8 mouse cellular contexts compared by ENCODE assay signal in genomic region chr2:155518531-155519270, GRCm38 (mm10). TPM values are rescaled to one million over a fixed set of nuclear protein-coding genes. Genes with fewer than 3 reads are reported as not detected.
DNase-seq lines count a peak whose midpoint lies in the region; ATAC-seq and TF ChIP-seq lines count a peak whose summit lies in the region.

No protein-coding gene starts in this region.

- H3K9ac ChIP-seq in forebrain, embryonic 11.5 days (ENCODE audit: low read length): peak overlapping the region; percentile 68
- peak overlapping the region; percentile 86 for H3K9ac ChIP-seq in liver, embryonic 13.5 days

- H3K4me3 ChIP-seq in gastrocnemius, adult 2 months: peak overlapping the region; percentile 86
- H3K4me3 ChIP-seq in E14TG2a.4 (replicated peaks; ENCODE audit: low read length): peak overlapping the region; percentile 95
- H3K4me3 ChIP-seq in forebrain, embryonic 11.5 days (ENCODE audit: low read depth, low read length): peak overlapping the region; percentile 56
- peak overlapping the region; percentile 79 for H3K4me3 ChIP-seq in liver, embryonic 13.5 days (replicated peaks)

- peaks cover 28% of the 10 kb centered on the region for H3K27me3 ChIP-seq in E14TG2a.4 (ENCODE audit: insufficient read depth, low read length)
- H3K27me3 ChIP-seq in forebrain, embryonic 11.5 days (ENCODE audit: control insufficient read depth, insufficient read depth, low read length): no peaks in the 10 kb centered on the region; the same call in 1 of the 2 replicates
- peaks cover 18% of the 10 kb centered on the region for H3K27me3 ChIP-seq in liver, embryonic 13.5 days

- no peaks in the 10 kb centered on the region for H3K36me3 ChIP-seq in E14TG2a.4 (ENCODE audit: insufficient read depth, low read length)
- H3K36me3 ChIP-seq in forebrain, embryonic 11.5 days (ENCODE audit: control insufficient read depth, insufficient read depth, low read length): no peaks in the 10 kb centered on the region
- no peaks in the 10 kb centered on the region for H3K36me3 ChIP-seq in liver, embryonic 13.5 days

- intact Hi-C loops in gastrocnemius, adult 2 months (cut with DNase I): loop anchor here (2.0 kb wide), 1 partner anchor 16 kb away; no protein-coding TSS in a partner anchor

- peak overlapping the region; percentile 79 for H3K4me2 ChIP-seq in forebrain, embryonic 11.5 days (ENCODE audit: low read depth, low read length, severe bottlenecking)
- peak overlapping the region; percentile 89 for H3K4me2 ChIP-seq in liver, embryonic 13.5 days

- no peaks in the 10 kb centered on the region for H3K9me3 ChIP-seq in E14TG2a.4 (ENCODE audit: low read length)
- H3K9me3 ChIP-seq in forebrain, embryonic 11.5 days (ENCODE audit: control insufficient read depth, low read length): no peaks in the 10 kb centered on the region
- no peaks in the 10 kb centered on the region for H3K9me3 ChIP-seq in liver, embryonic 13.5 days (replicated peaks)

- H3K4me1 ChIP-seq in E14TG2a.4 (replicated peaks; ENCODE audit: low read depth, low read length): peaks cover 27% of the 10 kb centered on the region
- H3K4me1 ChIP-seq in forebrain, embryonic 11.5 days (replicated peaks; ENCODE audit: control insufficient read depth, insufficient read depth, low read length): peaks cover 2% of the 10 kb centered on the region; the same call in 1 of the 2 replicates
- peaks cover 38% of the 10 kb centered on the region for H3K4me1 ChIP-seq in liver, embryonic 13.5 days (replicated peaks)

- H3K27ac ChIP-seq in gastrocnemius, adult 2 months: peak overlapping the region; percentile 97
- no peak overlapping the region for H3K27ac ChIP-seq in forebrain, embryonic 11.5 days (ENCODE audit: low read depth, low read length)
- H3K27ac ChIP-seq in liver, embryonic 13.5 days: peak overlapping the region; percentile 74

- no peak for TF ChIP-seq CTCF in gastrocnemius, adult 2 months (IDR thresholded peaks at IDR 0.05)
- TF ChIP-seq CTCF in E14TG2a.4 (conservative IDR thresholded peaks at IDR 0.05; ENCODE audit: low read length): no peak

- DNase-seq in gastrocnemius, adult 2 months: no peak
- DNase-seq in gastrocnemius, postnatal 25 days: no peak
- DNase-seq in forebrain, embryonic 11.5 days (ENCODE audit: low spot score): no peak
- no peak for DNase-seq in liver, embryonic 13.5 days
- DNase-seq in right cerebral cortex, postnatal 10 days (ENCODE audit: low spot score in 2 of 2): no peak
- no peak for DNase-seq in adrenal gland, adult 2 months
- DNase-seq in yolk sac, embryonic 10.5 days (ENCODE audit: low spot score): no peak

- 26% methylated on average over 18 of the region's 18 CpGs for WGBS in forebrain, embryonic 11.5 days
- WGBS in liver, embryonic 13.5 days (ENCODE audit: insufficient replicate concordance): 21% methylated on average over 18 of the region's 18 CpGs

- ATAC-seq in forebrain, embryonic 11.5 days (replicated peaks; ENCODE audit: low FRiP score): no peak
- no peak for ATAC-seq in liver, embryonic 13.5 days (ENCODE audit: low read depth)

RNA-seq across cellular contexts. Expression of gene Ggt7, which starts 0.7 kb away (rescaled TPM):
- total RNA-seq in gastrocnemius, adult 2 months (2021): under 1 TPM; 0.53 to 0.71 TPM
- under 1 TPM; 0.41 to 0.80 TPM for total RNA-seq in gastrocnemius, postnatal 25 days (2021)
- 10.6 and 11.3 TPM in 2 replicates for polyA plus RNA-seq in forebrain, embryonic 11.5 days (2014; fragmentation: Nextera tagmentation; extraction: Ambion mirVana)
- 0.28 and 0.31 TPM in 2 replicates for polyA plus RNA-seq in liver, embryonic 13.5 days (2015; fragmentation: Nextera tagmentation; extraction: Ambion mirVana)
- 1 to 10 TPM; 3.4 to 5.8 TPM for total RNA-seq in adrenal gland, adult 2 months (2021)
- 22.5 and 23.3 TPM in 2 replicates for polyA plus RNA-seq in adrenal gland, adult 2 months (2012; rRNA removed)

RNA-seq across cellular contexts. Expression of gene Acss2, which starts 1.0 kb away (rescaled TPM):
- total RNA-seq in gastrocnemius, adult 2 months (2021): 10 to 100 TPM; 29.7 to 53.7 TPM
- 10 to 100 TPM; 27.0 to 31.2 TPM for total RNA-seq in gastrocnemius, postnatal 25 days (2021)
- polyA plus RNA-seq in forebrain, embryonic 11.5 days (2014; fragmentation: Nextera tagmentation; extraction: Ambion mirVana): 20.6 and 22.9 TPM in 2 replicates
- 20.9 and 22.4 TPM in 2 replicates for polyA plus RNA-seq in liver, embryonic 13.5 days (2015; fragmentation: Nextera tagmentation; extraction: Ambion mirVana)
- total RNA-seq in adrenal gland, adult 2 months (2021): 100 to 1,000 TPM in 1 of 2 experiments, 10 to 100 TPM in 1; 48.7 to 109 TPM
- polyA plus RNA-seq in adrenal gland, adult 2 months (2012; rRNA removed): 94.0 and 98.6 TPM in 2 replicates

RNA-seq across cellular contexts. Expression of gene Ncoa6, which starts 45.0 kb away (rescaled TPM):
- 10 to 100 TPM; 16.3 to 18.7 TPM for total RNA-seq in gastrocnemius, adult 2 months (2021)
- total RNA-seq in gastrocnemius, postnatal 25 days (2021): 10 to 100 TPM; 13.0 to 13.8 TPM
- polyA plus RNA-seq in forebrain, embryonic 11.5 days (2014; fragmentation: Nextera tagmentation; extraction: Ambion mirVana): 34.3 and 35.6 TPM in 2 replicates
- polyA plus RNA-seq in liver, embryonic 13.5 days (2015; fragmentation: Nextera tagmentation; extraction: Ambion mirVana): 5.3 and 8.1 TPM in 2 replicates
- 10 to 100 TPM; 33.3 to 44.9 TPM for total RNA-seq in adrenal gland, adult 2 months (2021)
- polyA plus RNA-seq in adrenal gland, adult 2 months (2012; rRNA removed): 13.8 and 16.5 TPM in 2 replicates
